Mouse (Mus musculus) adipose tissue, adult 10 weeks (tissue): ENCODE measurements around the gene Myh9. TPM values are rescaled to one million over a fixed set of nuclear protein-coding genes. Genes with fewer than 3 reads are reported as not detected.

Source experiments
- polyA plus RNA-seq: library from polyadenylated mRNA; stranded (reverse); fragments of 350-450 nt; fragmentation: Illumina TruSeq; extraction: RNeasy Lipid Tissue Mini Kit (QIAGEN cat#74804); gene quantifications from one replicate; pipeline ENCODE4 v1.2.3, GENCODE M21; 2014; ENCODE audit warnings: low read depth, low replicate concordance

The Myh9 gene
- 99.3 TPM for polyA plus RNA-seq

DNA sequence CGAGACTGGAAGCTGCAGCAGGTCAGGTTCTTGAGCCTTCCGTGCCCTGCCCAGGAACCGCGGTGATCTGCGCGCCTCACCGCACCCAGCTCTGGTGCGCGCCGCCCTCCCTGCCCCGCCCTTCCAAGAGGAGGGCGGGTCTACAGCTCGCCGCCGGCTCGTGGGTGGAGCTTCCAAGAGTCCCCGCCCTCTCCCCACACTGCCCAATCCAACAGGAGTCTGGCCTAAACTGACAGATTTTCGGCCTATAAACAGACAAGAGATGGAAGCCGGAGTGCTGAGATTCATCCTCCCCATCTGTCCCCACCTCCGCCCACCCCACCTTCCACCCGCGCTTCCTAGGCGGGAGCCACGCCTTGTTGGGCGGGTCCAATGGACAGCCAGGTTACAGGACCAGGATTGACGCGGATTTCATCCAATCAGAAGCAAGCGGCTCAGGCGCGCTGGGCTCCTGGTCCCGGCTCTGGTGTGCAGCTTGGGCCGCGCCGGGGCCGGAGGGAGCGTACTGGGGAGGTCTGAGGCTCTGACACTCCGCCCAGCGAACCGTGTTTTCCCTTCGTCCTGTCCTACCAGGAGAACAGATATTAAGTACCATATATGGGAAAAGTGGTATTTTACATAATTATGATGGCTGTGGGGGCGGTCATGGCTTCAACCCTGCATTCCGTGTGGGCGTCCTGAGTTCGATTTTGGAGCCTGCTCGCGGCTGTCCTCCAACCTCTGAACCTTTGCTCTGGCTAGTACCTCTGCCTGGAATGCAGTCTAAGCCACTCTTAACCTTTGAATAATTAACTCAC is at the start of gene Myh9:
Gene Myh9 (minus strand): TSS at position 129 of the 797 bp plus-strand sequence.

DNA sequence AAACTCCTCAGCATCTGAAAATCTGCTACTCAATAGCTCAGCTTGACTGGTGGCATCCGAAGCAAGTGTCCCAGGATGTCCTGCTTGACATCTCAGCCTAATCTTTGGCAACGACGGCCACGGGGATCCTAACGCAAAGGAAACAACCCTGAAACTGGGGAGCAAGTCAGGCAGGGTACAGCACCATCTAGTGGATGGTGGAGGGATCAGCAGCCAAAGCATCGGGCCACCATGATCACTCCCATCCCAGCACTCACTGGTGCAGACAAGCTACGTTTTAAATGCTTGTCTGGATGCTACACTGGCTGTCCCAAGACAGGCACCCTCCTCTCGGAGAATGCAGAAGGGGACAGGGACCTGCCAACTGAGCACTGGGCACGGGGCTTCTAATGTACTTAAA is 85.1 kb downstream of the Myh9 start, which contains the start of gene Apol8:
Gene Apol8 (minus strand): TSS at position 156 of the 400 bp plus-strand sequence.

DNA sequence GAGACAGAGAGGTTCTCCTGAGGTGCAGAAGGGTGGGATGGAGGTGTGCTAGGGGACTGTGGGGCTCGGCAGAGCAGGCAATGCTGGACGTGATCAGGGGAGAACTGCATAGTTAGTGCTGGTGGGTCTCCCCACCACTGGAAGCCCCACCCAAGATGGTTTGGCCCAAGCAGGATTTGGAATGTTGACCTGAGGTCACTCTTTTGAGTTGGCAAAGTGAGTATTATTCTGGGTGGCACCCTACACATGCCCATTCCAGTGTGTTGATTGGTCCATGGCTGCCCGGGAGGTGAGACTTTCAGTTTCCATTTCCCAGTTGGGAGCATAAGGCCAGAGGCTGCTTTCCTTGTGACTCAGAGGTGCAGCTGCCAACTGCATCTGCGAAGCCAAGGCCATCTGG is 113.2 kb downstream of the Myh9 start, which contains the start of gene Apol9b:
Gene Apol9b (plus strand): TSS at position 301 of the 400 bp plus-strand sequence.

Other genes starting within 250 kb of the Myh9 start
- gene Apol10b, start 246.1 kb downstream of the Myh9 start, polyA plus RNA-seq: 5.0 TPM
- gene Gm36245, start 242.9 kb downstream of the Myh9 start, polyA plus RNA-seq: not detected
- gene Apol11b, start 198.9 kb downstream of the Myh9 start, polyA plus RNA-seq: not detected
- not detected for gene Apol7e, start 143.3 kb downstream of the Myh9 start, polyA plus RNA-seq
- gene Apol9b, start 113.1 kb downstream of the Myh9 start, polyA plus RNA-seq: 5.8 TPM
- not detected for gene Apol8, start 85.2 kb downstream of the Myh9 start, polyA plus RNA-seq
- 144 TPM for gene Txn2, start 86.8 kb upstream of the Myh9 start, polyA plus RNA-seq
- 39.1 TPM for gene Foxred2, start 114.5 kb upstream of the Myh9 start, polyA plus RNA-seq
- 99.3 TPM for gene Eif3d, start 128.6 kb upstream of the Myh9 start, polyA plus RNA-seq